In the genomic region with DNA sequence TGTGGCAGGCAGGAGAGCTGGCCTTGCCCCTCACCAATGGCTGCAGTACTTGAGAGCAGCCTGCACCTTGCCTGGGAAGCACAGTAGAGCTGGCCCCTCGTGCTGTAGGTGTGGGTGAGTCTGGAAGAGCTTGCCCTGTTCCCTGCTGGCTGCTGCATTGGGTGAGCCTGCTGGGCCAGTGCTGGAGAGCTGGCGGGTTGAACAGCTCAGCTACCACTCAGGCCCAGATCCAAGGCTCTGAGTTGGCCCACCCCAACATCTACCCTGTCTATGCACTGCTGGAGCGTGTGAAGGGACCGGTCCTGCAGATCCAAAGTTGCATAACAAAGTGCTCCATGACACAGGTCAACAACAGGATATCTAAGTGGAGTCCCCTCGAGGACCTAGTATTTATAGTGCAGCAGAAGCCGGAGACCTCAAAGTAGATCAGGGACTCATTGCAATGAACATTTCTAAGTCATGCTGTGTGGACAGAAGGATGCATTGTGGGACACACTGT, we compare ENCODE assay signal across 17 mouse cellular contexts. TPM values are rescaled to one million over a fixed set of nuclear protein-coding genes. Genes with fewer than 3 reads are reported as not detected.
DNase-seq lines count a peak whose midpoint lies in the region; ATAC-seq lines count a peak whose summit lies in the region.
"Had no signal": no experiment of that assay in that cellular context is flagged by ENCODE, and none has a peak within 500 bp of the region (broad histone marks: within the 10 kb centered on the region; RNA-seq: fewer than 3 reads in every experiment).

No protein-coding gene starts in this region.

- H3K27me3 ChIP-seq in heart, embryonic 11.5 days (ENCODE audit: control insufficient read depth, insufficient read depth, low read length) = no peaks in the 10 kb centered on the region
- no peaks in the 10 kb centered on the region for H3K27me3 ChIP-seq in hindbrain, embryonic 16.5 days (replicated peaks; ENCODE audit: control insufficient read depth, insufficient read depth, low read length)
- no peaks in the 10 kb centered on the region for H3K27me3 ChIP-seq in hindbrain, embryonic 11.5 days (ENCODE audit: control insufficient read depth, insufficient read depth, low read length)
- H3K27me3 ChIP-seq in megakaryocyte, embryonic 14.5 days (replicated peaks) = no peaks in the 10 kb centered on the region
- H3K27me3 ChIP-seq: hindbrain, embryonic 13.5 days had no signal

- no peaks in the 10 kb centered on the region for H3K9me3 ChIP-seq in heart, embryonic 11.5 days (replicated peaks; ENCODE audit: control insufficient read depth, low read length)
- no peaks in the 10 kb centered on the region for H3K9me3 ChIP-seq in hindbrain, embryonic 16.5 days (ENCODE audit: control insufficient read depth, low read length)
- H3K9me3 ChIP-seq in hindbrain, embryonic 11.5 days (ENCODE audit: control insufficient read depth, low read length) = no peaks in the 10 kb centered on the region
- H3K9me3 ChIP-seq in megakaryocyte, embryonic 14.5 days = no peaks in the 10 kb centered on the region
- H3K9me3 ChIP-seq: hindbrain, embryonic 13.5 days had no signal

- no peak overlapping the region for H3K4me3 ChIP-seq in heart, embryonic 11.5 days (ENCODE audit: low read depth, low read length)
- no peak overlapping the region for H3K4me3 ChIP-seq in hindbrain, embryonic 16.5 days (ENCODE audit: low read length)
- no peak overlapping the region for H3K4me3 ChIP-seq in hindbrain, embryonic 11.5 days (ENCODE audit: low read depth, low read length)
- H3K4me3 ChIP-seq in megakaryocyte, embryonic 14.5 days (replicated peaks) = peak overlapping the region; percentile 66
- H3K4me3 ChIP-seq: hindbrain, embryonic 13.5 days had no signal

- no peak overlapping the region for H3K27ac ChIP-seq in heart, embryonic 11.5 days (ENCODE audit: low read depth, low read length)
- H3K27ac ChIP-seq in hindbrain, embryonic 16.5 days (ENCODE audit: low read depth, low read length) = no peak overlapping the region
- no peak overlapping the region for H3K27ac ChIP-seq in hindbrain, embryonic 11.5 days (ENCODE audit: low read depth, low read length)
- H3K27ac ChIP-seq: hindbrain, embryonic 13.5 days had no signal

- H3K4me2 ChIP-seq in heart, embryonic 11.5 days = no peak overlapping the region
- no peak overlapping the region for H3K4me2 ChIP-seq in hindbrain, embryonic 16.5 days (ENCODE audit: low read length)
- H3K4me2 ChIP-seq in hindbrain, embryonic 11.5 days (replicated peaks; ENCODE audit: low read depth, low read length) = no peak overlapping the region
- H3K4me2 ChIP-seq: hindbrain, embryonic 13.5 days; liver, embryonic 11.5 days had no signal

- peaks cover 52% of the 10 kb centered on the region for H3K4me1 ChIP-seq in heart, embryonic 11.5 days (ENCODE audit: control insufficient read depth, insufficient read depth, low read length)
- peaks cover 20% of the 10 kb centered on the region for H3K4me1 ChIP-seq in hindbrain, embryonic 16.5 days (ENCODE audit: control insufficient read depth, insufficient read depth, low read depth, low read length)
- no peaks in the 10 kb centered on the region for H3K4me1 ChIP-seq in hindbrain, embryonic 11.5 days (replicated peaks; ENCODE audit: control insufficient read depth, insufficient read depth, low read length)
- peaks cover 94% of the 10 kb centered on the region for H3K4me1 ChIP-seq in megakaryocyte, embryonic 14.5 days

- no peak for ATAC-seq in heart, embryonic 11.5 days (replicated peaks; ENCODE audit: insufficient number of reproducible peaks, low FRiP score, low TSS enrichment)
- 0 out of 2 replicates have a peak, but pooled peaks have one; percentile 5 for ATAC-seq in hindbrain, embryonic 16.5 days
- ATAC-seq in hindbrain, embryonic 11.5 days (ENCODE audit: low FRiP score) = no peak
- no peak for ATAC-seq in megakaryocyte, adult 5-6 weeks (ENCODE audit: poor library complexity, severe bottlenecking)
- ATAC-seq: intestine, embryonic 16.5 days had no signal

- H3K9ac ChIP-seq in heart, embryonic 11.5 days (ENCODE audit: low read depth, low read length) = no peak overlapping the region
- H3K9ac ChIP-seq in hindbrain, embryonic 16.5 days (ENCODE audit: low read depth, low read length) = no peak overlapping the region
- H3K9ac ChIP-seq in hindbrain, embryonic 11.5 days (ENCODE audit: low read depth, low read length) = no peak overlapping the region
- H3K9ac ChIP-seq: hindbrain, embryonic 13.5 days had no signal

- DNase-seq in heart, adult 11 months = peak; percentile 95
- no peak for DNase-seq in hindbrain, embryonic 11.5 days (ENCODE audit: low spot score)
- no peak for DNase-seq in gastrocnemius, adult 8-10 months (ENCODE audit: low spot score in 2 of 2)
- DNase-seq: adrenal gland, postnatal 36 days; cerebellum, adult 11-12 months; cerebellum, postnatal 25 days; kidney, postnatal 4 days; lung, adult 18-20 months; right cerebral cortex, adult 18-20 months; thymus, postnatal 14 days had no signal

- whole genome bisulfite sequencing in heart, embryonic 11.5 days (ENCODE audit: insufficient replicate concordance) = 54% methylated on average over 6 of the region's 6 CpGs
- 89% methylated on average over 6 of the region's 6 CpGs for WGBS in hindbrain, embryonic 16.5 days
- 85% methylated on average over 6 of the region's 6 CpGs for WGBS in hindbrain, embryonic 11.5 days

- no peaks in the 10 kb centered on the region for H3K36me3 ChIP-seq in heart, embryonic 11.5 days (ENCODE audit: control insufficient read depth, insufficient read depth, low read length)
- no peaks in the 10 kb centered on the region for H3K36me3 ChIP-seq in hindbrain, embryonic 16.5 days (ENCODE audit: control insufficient read depth, insufficient read depth, low read length)
- H3K36me3 ChIP-seq in hindbrain, embryonic 11.5 days (ENCODE audit: control insufficient read depth, insufficient read depth, low read length) = no peaks in the 10 kb centered on the region
- peaks cover 80% of the 10 kb centered on the region for H3K36me3 ChIP-seq in megakaryocyte, embryonic 14.5 days (replicated peaks; ENCODE audit: low read length)

RNA-seq across cellular contexts. Expression of a gene that starts 41.5 kb away (rescaled TPM):
- polyA plus RNA-seq in heart, embryonic 11.5 days (2014; fragmentation: Nextera tagmentation; extraction: Ambion mirVana) = 17.2 and 17.9 TPM in 2 replicates
- 74.1 and 74.9 TPM in 2 replicates for polyA plus RNA-seq in hindbrain, embryonic 16.5 days (2015; fragmentation: Nextera tagmentation; extraction: Ambion mirVana)
- polyA plus RNA-seq in hindbrain, embryonic 11.5 days (2014; fragmentation: Nextera tagmentation; extraction: Ambion mirVana) = 51.1 and 53.2 TPM in 2 replicates
- 43.3 and 55.0 TPM in 2 replicates for polyA plus RNA-seq in megakaryocyte, embryonic 14.5 days (2012; ENCODE audit: insufficient read depth, low replicate concordance)
- 19.5 and 21.3 TPM in 2 replicates for total RNA-seq in megakaryocyte, adult 5-6 weeks (2015)
- 28.9 and 36.3 TPM in 2 replicates for total RNA-seq in megakaryocyte, adult 5-6 weeks (2017)
- 1 to 10 TPM; 2.8 to 7.3 (median 5.7) TPM for total RNA-seq in gastrocnemius, adult 8-10 months (2022)
